Mouse (Mus musculus) midbrain, postnatal 0 days (tissue): ENCODE results near the gene Sec14l1. TPM values are rescaled to one million over a fixed set of nuclear protein-coding genes. Genes with fewer than 3 reads are reported as not detected.

ENCODE experiments used
- ATAC-seq: fragments of 200-750 bp; cut with Nextera tagmentation; 2 replicates; pipeline ENCODE4 v1.8.0; 2017; ENCODE audit warnings: moderate number of reproducible peaks, mild to moderate bottlenecking, moderate TSS enrichment, moderate library complexity; ENCODE audit not compliant: low FRiP score
- DNase-seq: peaks from one replicate; pipeline ENCODE4 v3.0.0-alpha.2; 2015; ENCODE audit warnings: low spot score
- H3K27ac ChIP-seq: fragments of 300-500 bp; sonication (generic); 2 replicates; pipeline ENCODE4 v1.5.1; 2014; ENCODE audit warnings: low read depth, mild to moderate bottlenecking, low read length, mixed read lengths
- H3K27me3 ChIP-seq: fragments of 300-500 bp; sonication (generic); 2 replicates; pipeline ENCODE4 v1.6.1; 2014; ENCODE audit warnings: low read length, control low read depth, mixed read lengths; ENCODE audit not compliant: insufficient read depth
- H3K36me3 ChIP-seq: fragments of 300-500 bp; sonication (generic); 2 replicates; pipeline ENCODE4 v1.6.1; 2014; ENCODE audit warnings: low read length, control low read depth, mixed read lengths; ENCODE audit not compliant: insufficient read depth
- H3K4me1 ChIP-seq: fragments of 300-500 bp; sonication (generic); 2 replicates; pipeline ENCODE4 v1.6.1; 2014; ENCODE audit warnings: mild to moderate bottlenecking, control low read depth, antibody characterized with exemption, low read length, mixed read lengths; ENCODE audit not compliant: insufficient read depth
- H3K4me2 ChIP-seq: fragments of 300-500 bp; sonication (generic); 2 replicates; pipeline ENCODE4 v1.6.1; 2014; ENCODE audit warnings: low read depth, mild to moderate bottlenecking, low read length, mixed read lengths; ENCODE audit not compliant: poor library complexity, severe bottlenecking
- H3K4me3 ChIP-seq: fragments of 300-500 bp; sonication (generic); 2 replicates; pipeline ENCODE4 v1.5.1; 2014; ENCODE audit warnings: low read depth, mild to moderate bottlenecking, low read length, moderate library complexity
- H3K9ac ChIP-seq: fragments of 300-500 bp; sonication (generic); replicated peaks from 2 replicates; pipeline ENCODE4 v1.6.1; 2014; ENCODE audit warnings: mild to moderate bottlenecking, low read length, moderate library complexity, mixed read lengths; ENCODE audit not compliant: poor library complexity, severe bottlenecking
- H3K9me3 ChIP-seq: fragments of 300-500 bp; sonication (generic); 2 replicates; pipeline ENCODE4 v1.6.1; 2016; ENCODE audit warnings: low read length, control low read depth
- CTCF ChIP-seq: IDR thresholded peaks from 2 replicates; pipeline ENCODE4 v1.5.1; 2016; ENCODE audit warnings: antibody characterized with exemption, mild to moderate bottlenecking
- WGBS: fragments of 180-500 bp; shearing (Covaris S2); extraction: QIAGEN DNeasy Blood & Tissue Kit; methylation state at CpG from one replicate; pipeline ENCODE4 v1.1.7; 2014; 5-methylcytosine and 5-hydroxymethylcytosine counted together
- polyA plus RNA-seq: library from polyadenylated mRNA; unstranded; fragments of >200 nt; fragmentation: Nextera tagmentation; extraction: Ambion mirVana; gene quantifications from 2 replicates; pipeline ENCODE4 v1.2.1, GENCODE M21; 2015
- total RNA-seq: library from RNA; depleted of rRNA; stranded (reverse); fragments of >200 nt; gene quantifications from 2 replicates; pipeline ENCODE4 v1.2.3, GENCODE M21; 2014

Sec14l1 gene
- total and polyA plus RNA-seq, 2 experiments from 2014 or later: 49.2 to 71.1 TPM

GRCm38 (mm10) chr11:117176900-117177299 is 61.9 kb downstream of the Sec14l1 start:
- peak; percentile 14; the same call in 1 of the 2 replicates for ATAC-seq
- WGBS: 74% methylated on average over 5 of the region's 5 CpGs
- Histone ChIP-seq H3K9me3 (0 out of 2 replicates have a peak, but pooled peaks cover 3% of the 10 kb centered on the region), H3K36me3 (no peaks in the 10 kb centered on the region), H3K4me1 (no peaks in the 10 kb centered on the region), H3K4me3 (no peak overlapping the region), H3K27ac (no peak overlapping the region), H3K4me2 (no peak overlapping the region), H3K9ac (no peak overlapping the region), H3K27me3 (no peaks in the 10 kb centered on the region; the same call in 1 of the 2 replicates)
- no peak for TF ChIP-seq CTCF
- DNase-seq: no peak

DNA sequence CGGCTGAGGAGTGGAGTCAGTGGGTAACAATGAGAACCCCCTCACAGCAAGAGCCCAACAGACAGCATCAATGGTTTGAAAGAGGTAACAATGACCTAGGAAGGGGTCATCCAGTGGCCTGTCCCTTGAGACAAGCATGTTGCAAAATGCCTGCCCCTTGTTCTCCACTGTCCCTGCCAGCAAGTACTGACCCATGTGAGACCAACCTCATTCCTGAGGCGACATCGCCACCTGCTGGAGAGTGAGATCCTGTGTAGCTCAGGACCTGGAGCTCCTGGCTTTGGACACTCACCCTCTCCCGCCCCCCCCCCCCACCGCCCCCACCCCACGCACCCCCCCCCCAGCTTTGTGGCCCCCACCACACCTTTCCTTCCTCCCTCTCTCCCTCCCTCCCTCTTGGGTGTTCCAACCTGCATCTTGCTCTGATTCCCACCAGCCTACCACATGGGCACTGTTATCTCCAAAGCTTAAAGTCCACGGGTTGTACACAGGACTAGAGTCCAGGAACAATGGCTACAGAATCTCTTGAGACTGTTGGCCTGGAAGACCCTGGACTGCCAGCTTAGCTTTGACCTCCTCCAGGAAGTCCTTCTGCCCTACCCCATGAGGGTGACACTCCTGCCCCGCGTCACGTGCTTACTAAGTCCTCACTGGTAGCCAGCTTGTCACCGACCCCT is 62.5 kb downstream of the Sec14l1 start:
- Histone ChIP-seq H3K4me1 (no peaks in the 10 kb centered on the region), H3K9ac (no peak overlapping the region), H3K36me3 (no peaks in the 10 kb centered on the region), H3K4me3 (no peak overlapping the region), H3K27ac (no peak overlapping the region), H3K4me2 (no peak overlapping the region), H3K27me3 (no peaks in the 10 kb centered on the region; the same call in 1 of the 2 replicates), H3K9me3 (peaks cover 6% of the 10 kb centered on the region; the same call in 1 of the 2 replicates)
- DNase-seq (peak; percentile 89), ATAC-seq (peak; percentile 62; the same call in 1 of the 2 replicates)
- WGBS: 61% methylated on average over 8 of the region's 11 CpGs
- TF ChIP-seq CTCF: peak; percentile 80

DNA sequence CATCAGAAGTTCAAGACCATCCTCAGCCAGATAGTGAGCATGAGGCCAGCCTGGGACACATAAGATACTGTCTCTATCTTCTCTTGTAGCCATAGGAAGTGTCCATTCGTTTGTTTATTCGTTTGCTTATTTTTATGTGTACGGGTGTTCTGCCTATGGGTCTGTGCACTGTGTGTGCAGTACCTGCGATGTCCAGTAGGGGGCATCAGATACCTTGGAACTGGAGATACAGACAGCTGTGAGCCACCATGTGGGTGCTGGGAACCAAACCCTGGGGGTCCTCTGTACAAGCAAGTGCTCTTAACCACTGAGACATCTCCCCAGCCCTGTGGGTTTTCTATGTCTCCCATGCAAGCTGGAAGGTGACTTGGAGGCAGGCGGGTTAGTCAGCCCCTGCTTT is 64.9 kb downstream of the Sec14l1 start:
- H3K4me3 ChIP-seq: no peak overlapping the region
- no peak for DNase-seq
- no peaks in the 10 kb centered on the region; the same call in 1 of the 2 replicates for H3K27me3 ChIP-seq
- H3K27ac ChIP-seq: no peak overlapping the region
- WGBS: 85% methylated on average over 5 of the region's 5 CpGs
- H3K9me3 ChIP-seq: peaks cover 9% of the 10 kb centered on the region; the same call in 1 of the 2 replicates
- no peaks in the 10 kb centered on the region for H3K36me3 ChIP-seq
- no peak overlapping the region for H3K4me2 ChIP-seq
- H3K4me1 ChIP-seq: no peaks in the 10 kb centered on the region
- TF ChIP-seq CTCF: peak; percentile 54
- no peak for ATAC-seq
- H3K9ac ChIP-seq: no peak overlapping the region

DNA sequence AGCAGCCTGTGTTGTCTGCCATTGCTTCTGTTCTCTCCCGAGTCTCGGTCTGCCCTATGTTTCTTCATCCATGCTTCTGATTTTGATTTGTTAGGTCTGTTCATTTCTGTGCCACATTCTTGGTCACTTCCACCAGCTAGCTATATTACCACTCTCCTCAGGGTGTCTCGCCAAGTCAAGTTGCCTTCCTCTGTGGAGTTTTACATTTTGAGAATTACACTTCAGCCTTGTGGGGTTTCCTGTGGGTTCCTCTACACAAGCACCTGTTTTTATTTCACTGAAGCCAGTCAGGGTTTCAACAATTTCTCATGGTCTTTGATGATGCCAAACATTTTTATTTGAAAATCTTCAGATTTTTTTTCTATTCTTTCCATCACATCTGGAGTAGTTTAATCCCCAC is 67.8 kb downstream of the Sec14l1 start:
- Histone ChIP-seq H3K9me3 (peaks cover 9% of the 10 kb centered on the region; the same call in 1 of the 2 replicates), H3K4me1 (no peaks in the 10 kb centered on the region), H3K27ac (no peak overlapping the region), H3K4me3 (no peak overlapping the region), H3K4me2 (no peak overlapping the region), H3K36me3 (no peaks in the 10 kb centered on the region), H3K27me3 (no peaks in the 10 kb centered on the region; the same call in 1 of the 2 replicates), H3K9ac (no peak overlapping the region)
- no peak for TF ChIP-seq CTCF
- DNase-seq: no peak
- 93% methylated on average over 3 of the region's 3 CpGs for WGBS
- ATAC-seq: no peak

DNA sequence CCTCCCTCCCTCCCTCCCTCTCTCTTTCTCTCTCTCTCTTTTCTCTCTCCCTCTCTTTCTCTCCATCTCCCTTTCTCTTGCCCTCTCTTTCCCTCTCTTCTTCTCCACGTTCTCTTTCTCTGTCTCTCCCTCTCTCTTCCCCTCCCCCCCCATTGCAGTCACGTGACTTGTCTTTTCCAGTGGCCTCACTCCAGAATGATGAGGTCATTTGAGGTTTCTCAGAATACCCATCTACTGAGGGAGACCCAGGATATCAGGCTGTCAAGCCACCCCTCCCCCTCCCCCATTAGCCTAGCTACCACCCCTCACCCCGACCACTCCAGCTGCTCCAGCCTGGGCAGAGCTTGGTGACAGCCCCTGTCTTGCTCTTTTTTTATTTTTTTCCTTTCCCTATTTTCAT is 68.3 kb downstream of the Sec14l1 start:
- no peaks in the 10 kb centered on the region for H3K36me3 ChIP-seq
- no peak for DNase-seq
- no peak overlapping the region for H3K4me2 ChIP-seq
- no peaks in the 10 kb centered on the region for H3K4me1 ChIP-seq
- 85% methylated on average over 2 of the region's 3 CpGs for WGBS
- no peak for ATAC-seq
- no peak overlapping the region for H3K4me3 ChIP-seq
- no peak overlapping the region for H3K27ac ChIP-seq
- no peaks in the 10 kb centered on the region; the same call in 1 of the 2 replicates for H3K27me3 ChIP-seq
- peaks cover 9% of the 10 kb centered on the region; the same call in 1 of the 2 replicates for H3K9me3 ChIP-seq
- H3K9ac ChIP-seq: no peak overlapping the region
- TF ChIP-seq CTCF: no peak

GRCm38 (mm10) chr11:117183841-117184240 is 68.9 kb downstream of the Sec14l1 start:
- Histone ChIP-seq H3K9ac (no peak overlapping the region), H3K4me2 (no peak overlapping the region), H3K27ac (no peak overlapping the region), H3K36me3 (no peaks in the 10 kb centered on the region), H3K9me3 (peaks cover 9% of the 10 kb centered on the region; the same call in 1 of the 2 replicates), H3K4me3 (no peak overlapping the region), H3K4me1 (no peaks in the 10 kb centered on the region), H3K27me3 (no peaks in the 10 kb centered on the region)
- ATAC-seq (no peak), DNase-seq (no peak)
- peak; percentile 15; the same call in 1 of the 2 replicates for TF ChIP-seq CTCF
- WGBS: 82% methylated on average over 5 of the region's 5 CpGs
